Mouse (Mus musculus) MN1 (cell line): ENCODE results near the gene Ikbke.
"Not testable (repeated sequence)": the region's sequence is repeated elsewhere in the genome, so short reads cannot be mapped to it uniquely, and the experiment has no call there.

Experiments used
- DNase-seq: peaks from one replicate; pipeline ENCODE4 v3.0.0-alpha.2; 2016; ENCODE audit warnings: low spot score

The Ikbke gene

GRCm38 (mm10) chr1:131281731-131282130, 2.3 kb upstream of the Ikbke start:
- no peak for DNase-seq

GRCm38 (mm10) chr1:131280280-131280679, 874 bp upstream of the Ikbke start:
- DNase-seq = no peak

GRCm38 (mm10) chr1:131278606-131279455, 575 bp downstream of the Ikbke start:
- DNase-seq = no peak

GRCm38 (mm10) chr1:131276831-131277230, 2.6 kb downstream of the Ikbke start:
- DNase-seq = no peak

- DNase-seq = no peak
Measured at GRCm38 (mm10) chr1:131275577-131275976, 3.8 kb downstream of the Ikbke start.

GRCm38 (mm10) chr1:131274725-131275539, 4.5 kb downstream of the Ikbke start:
- peak; percentile 11 for DNase-seq

- DNase-seq = peak; percentile 80
Measured at GRCm38 (mm10) chr1:131269797-131270578, 9.4 kb downstream of the Ikbke start.

- DNase-seq = no peak
Measured at GRCm38 (mm10) chr1:131268776-131269175, 10.6 kb downstream of the Ikbke start.

- DNase-seq = no peak
Measured at GRCm38 (mm10) chr1:131263905-131264304, 15.5 kb downstream of the Ikbke start.

- peak; percentile 63 for DNase-seq
Measured at GRCm38 (mm10) chr1:131260309-131260656, 19.1 kb downstream of the Ikbke start.

GRCm38 (mm10) chr1:131259632-131260308, 19.6 kb downstream of the Ikbke start:
- no peak for DNase-seq

GRCm38 (mm10) chr1:131257288-131257687, 22.1 kb downstream of the Ikbke start:
- no peak for DNase-seq

- DNase-seq = not testable (repeated sequence)
Measured at GRCm38 (mm10) chr1:131252516-131253250, 26.7 kb downstream of the Ikbke start.

- DNase-seq = peak; percentile 64
Measured at GRCm38 (mm10) chr1:131246433-131247395, 32.7 kb downstream of the Ikbke start.

- DNase-seq = peak; percentile 32
Measured at GRCm38 (mm10) chr1:131245926-131246325, 33.5 kb downstream of the Ikbke start.

GRCm38 (mm10) chr1:131245089-131245856, 34.1 kb downstream of the Ikbke start, which contains the start of gene Rassf5:
Rassf5 (minus strand) TSS chr1:131245258.
- DNase-seq = peak; percentile 34

GRCm38 (mm10) chr1:131244536-131245088, 34.8 kb downstream of the Ikbke start:
- DNase-seq = no peak

- no peak for DNase-seq
Measured at GRCm38 (mm10) chr1:131242956-131243355, 36.5 kb downstream of the Ikbke start.
